Mouse (Mus musculus): ENCODE measurements around the gene Gcsh. TPM values are rescaled to one million over a fixed set of nuclear protein-coding genes. Genes with fewer than 3 reads are reported as not detected.

The Gcsh gene
- 84.8 and 88.3 TPM in 2 replicates for polyA plus RNA-seq (2014; fragmentation: Nextera tagmentation; extraction: Ambion mirVana)

DNA sequence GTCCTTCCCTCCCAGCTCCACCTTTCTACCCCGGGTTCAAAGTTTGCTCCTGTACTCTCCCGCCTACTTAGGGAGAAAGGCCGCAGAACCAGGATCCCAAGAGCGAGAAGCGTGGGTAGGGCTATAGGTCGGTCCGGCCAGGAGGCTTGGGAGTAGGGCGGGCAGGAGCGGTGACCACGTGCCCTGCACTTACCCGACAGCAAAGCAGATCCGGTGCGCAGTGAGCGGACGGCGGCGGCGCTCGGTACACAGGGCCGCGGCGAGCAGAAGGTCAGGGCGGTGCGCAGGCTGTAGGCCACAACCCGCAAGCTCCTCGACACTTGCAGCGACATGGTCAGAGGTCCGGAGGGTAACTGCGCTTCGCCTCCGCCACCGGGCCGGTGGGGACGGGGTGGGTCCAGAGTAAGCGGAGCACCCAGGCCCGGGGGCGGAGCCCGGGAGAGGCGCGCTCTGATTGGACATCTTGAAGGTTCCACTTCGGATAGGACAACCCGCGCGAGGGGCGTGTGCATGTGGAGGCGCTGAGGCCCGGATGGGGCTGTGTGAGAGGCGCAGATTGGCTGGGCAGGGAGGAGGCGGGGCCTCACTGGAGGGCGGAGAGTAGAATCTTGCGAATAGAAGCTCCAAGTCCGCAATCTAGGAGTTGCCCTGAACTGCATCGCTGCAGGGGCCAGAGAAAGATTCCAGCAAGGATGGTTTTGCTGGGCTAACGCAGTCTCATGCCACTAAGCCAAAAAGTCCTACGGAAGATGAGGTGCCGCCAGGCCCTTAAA, at the start of gene Gcsh:
Gene Gcsh (minus strand): TSS at position 443 of the 773 bp plus-strand sequence.
- ATAC-seq (ENCODE audit: insufficient number of reproducible peaks, insufficient read depth, low FRiP score, low read depth) = peak; percentile 100
- Histone ChIP-seq H3K27me3 (ENCODE audit: control insufficient read depth, insufficient read depth, low read length) (no peaks in the 10 kb centered on the region), H3K9me3 (ENCODE audit: control insufficient read depth, low read length) (no peaks in the 10 kb centered on the region), H3K4me1 (ENCODE audit: control insufficient read depth in 2 of 2, insufficient read depth in 2 of 2, low read length in 2 of 2) (peaks cover 4 to 13% of the 10 kb centered on the region in 2 experiments), H3K4me3 (ENCODE audit: control insufficient read depth in 1 of 2, insufficient read depth in 1 of 2, low read depth in 1 of 2, low read length in 2 of 2) (peak within 1 kb of the TSS; percentile 66 to 80), H3K36me3 (ENCODE audit: control insufficient read depth, insufficient read depth, low read length) (peaks cover 6% of the 10 kb centered on the region), H3K9ac (ENCODE audit: low read length) (peak within 1 kb of the TSS; percentile 80), H3K4me2 (ENCODE audit: low read length) (peak within 1 kb of the TSS; percentile 97), H3K27ac (replicated peaks in 1 of 2; ENCODE audit: control insufficient read depth in 1 of 2, insufficient read depth in 1 of 2, low read depth in 2 of 2, low read length in 2 of 2) (peak within 1 kb of the TSS; percentile 75 to 80)
- WGBS = under 1% methylated on average over 56 of the region's 56 CpGs

DNA sequence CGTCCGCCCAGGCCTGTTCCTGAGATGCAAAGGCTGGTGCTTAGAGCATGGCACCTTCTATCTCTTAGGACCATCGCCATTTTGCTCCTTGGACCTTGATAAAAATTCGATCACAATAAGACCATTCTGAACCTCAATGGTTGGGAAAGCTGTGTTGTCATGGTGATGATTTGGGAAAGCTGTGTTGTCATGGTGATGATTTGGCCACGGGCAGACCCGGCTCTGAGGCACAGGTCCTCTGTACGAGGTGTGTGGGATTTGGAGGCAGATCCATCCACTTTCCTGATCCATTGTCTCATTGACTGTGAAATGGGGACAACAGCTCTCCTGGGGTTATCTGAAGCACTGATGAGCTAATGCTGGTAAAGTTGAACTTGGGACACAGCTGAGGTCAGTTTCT, 46.5 kb upstream of the Gcsh start:
- no peak for ATAC-seq (ENCODE audit: insufficient number of reproducible peaks, insufficient read depth, low FRiP score, low read depth)
- 79% methylated on average over 7 of the region's 7 CpGs for WGBS
- Histone ChIP-seq H3K9ac (ENCODE audit: low read length) (no peak overlapping the region), H3K27me3 (ENCODE audit: control insufficient read depth, insufficient read depth, low read length) (no peaks in the 10 kb centered on the region; the same call in 1 of the 2 replicates), H3K4me2 (ENCODE audit: low read length) (no peak overlapping the region), H3K4me1 (ENCODE audit: control insufficient read depth in 2 of 2, insufficient read depth in 2 of 2, low read length in 2 of 2) (0 out of 4 replicates have a peak, but pooled peaks cover 0 to 2% of the 10 kb centered on the region in 2 experiments), H3K9me3 (ENCODE audit: control insufficient read depth, low read length) (no peaks in the 10 kb centered on the region), H3K36me3 (ENCODE audit: control insufficient read depth, insufficient read depth, low read length) (no peaks in the 10 kb centered on the region), H3K4me3 (ENCODE audit: control insufficient read depth in 1 of 2, insufficient read depth in 1 of 2, low read depth in 1 of 2, low read length in 2 of 2) (no peak overlapping the region), H3K27ac (replicated peaks in 1 of 2; ENCODE audit: control insufficient read depth in 1 of 2, insufficient read depth in 1 of 2, low read depth in 2 of 2, low read length in 2 of 2) (no peak overlapping the region)

DNA sequence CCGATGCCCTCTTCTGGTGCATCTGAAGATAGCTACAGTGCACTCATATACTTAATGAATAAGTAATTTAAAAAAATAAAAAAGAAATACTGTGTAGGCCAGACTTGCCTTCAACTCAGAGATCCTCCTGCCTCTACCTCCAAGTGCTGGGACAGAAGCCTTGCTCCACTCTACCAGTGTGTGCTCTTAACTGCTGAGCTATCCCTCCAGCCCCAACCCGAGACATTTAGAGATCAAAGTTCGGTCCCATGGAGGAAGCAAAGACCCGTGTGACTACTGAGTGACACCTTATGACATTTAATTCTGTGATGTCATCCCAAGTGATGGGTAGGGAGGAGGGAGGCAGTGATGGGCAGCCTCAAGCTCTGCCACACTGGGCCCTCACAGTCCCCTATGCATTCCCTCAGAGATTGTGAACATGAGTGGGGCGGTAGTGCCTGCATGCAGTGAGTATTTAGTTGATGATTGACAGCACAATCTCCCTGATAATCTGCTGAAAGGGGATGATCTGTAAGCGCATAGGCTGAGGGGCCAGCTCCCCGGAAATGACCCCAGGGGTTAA, 44.1 kb upstream of the Gcsh start:
- Histone ChIP-seq H3K9ac (ENCODE audit: low read length) (no peak overlapping the region), H3K9me3 (ENCODE audit: control insufficient read depth, low read length) (no peaks in the 10 kb centered on the region), H3K27ac (replicated peaks in 1 of 2; ENCODE audit: control insufficient read depth in 1 of 2, insufficient read depth in 1 of 2, low read depth in 2 of 2, low read length in 2 of 2) (no peak overlapping the region), H3K27me3 (ENCODE audit: control insufficient read depth, insufficient read depth, low read length) (no peaks in the 10 kb centered on the region), H3K4me3 (ENCODE audit: control insufficient read depth in 1 of 2, insufficient read depth in 1 of 2, low read depth in 1 of 2, low read length in 2 of 2) (no peak overlapping the region), H3K36me3 (ENCODE audit: control insufficient read depth, insufficient read depth, low read length) (no peaks in the 10 kb centered on the region), H3K4me2 (ENCODE audit: low read length) (no peak overlapping the region), H3K4me1 (ENCODE audit: control insufficient read depth in 2 of 2, insufficient read depth in 2 of 2, low read length in 2 of 2) (0 out of 4 replicates have a peak, but pooled peaks cover 0 to under 1% of the 10 kb centered on the region in 2 experiments)
- no peak for ATAC-seq (ENCODE audit: insufficient number of reproducible peaks, insufficient read depth, low FRiP score, low read depth)
- 77% methylated on average over 7 of the region's 7 CpGs for WGBS

DNA sequence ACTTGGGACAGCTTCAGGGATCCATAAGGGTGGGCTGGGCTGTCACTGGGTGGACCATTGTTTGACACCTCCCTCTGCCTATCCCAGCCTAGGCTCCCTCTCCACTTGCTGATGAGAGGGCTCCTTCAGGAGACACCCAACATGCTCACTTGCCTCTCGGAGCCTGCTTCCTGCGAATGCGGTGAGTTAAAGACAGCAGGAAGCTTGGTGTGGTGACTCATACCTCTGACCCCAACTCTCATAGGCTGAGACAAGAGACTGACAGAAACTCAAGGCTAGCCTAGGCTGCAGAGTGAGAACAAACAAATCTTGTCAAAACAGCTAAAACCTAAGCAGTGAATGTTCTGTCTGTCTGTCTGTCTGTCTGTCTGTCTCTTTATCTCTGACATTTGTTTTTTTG, 40.1 kb upstream of the Gcsh start:
- H3K4me2 ChIP-seq (ENCODE audit: low read length) = no peak overlapping the region
- no peaks in the 10 kb centered on the region for H3K36me3 ChIP-seq (ENCODE audit: control insufficient read depth, insufficient read depth, low read length)
- no peak overlapping the region for H3K27ac ChIP-seq (replicated peaks in 1 of 2; ENCODE audit: control insufficient read depth in 1 of 2, insufficient read depth in 1 of 2, low read depth in 2 of 2, low read length in 2 of 2)
- H3K9me3 ChIP-seq (ENCODE audit: control insufficient read depth, low read length) = no peaks in the 10 kb centered on the region
- H3K4me3 ChIP-seq (ENCODE audit: control insufficient read depth in 1 of 2, insufficient read depth in 1 of 2, low read depth in 1 of 2, low read length in 2 of 2) = no peak overlapping the region
- H3K4me1 ChIP-seq (ENCODE audit: control insufficient read depth in 2 of 2, insufficient read depth in 2 of 2, low read length in 2 of 2) = no peaks in the 10 kb centered on the region
- H3K9ac ChIP-seq (ENCODE audit: low read length) = no peak overlapping the region
- H3K27me3 ChIP-seq (ENCODE audit: control insufficient read depth, insufficient read depth, low read length) = no peaks in the 10 kb centered on the region
- 45% methylated on average over 3 of the region's 3 CpGs for WGBS
- ATAC-seq (ENCODE audit: insufficient number of reproducible peaks, insufficient read depth, low FRiP score, low read depth) = peak; percentile 24; the same call in 1 of the 2 replicates

DNA sequence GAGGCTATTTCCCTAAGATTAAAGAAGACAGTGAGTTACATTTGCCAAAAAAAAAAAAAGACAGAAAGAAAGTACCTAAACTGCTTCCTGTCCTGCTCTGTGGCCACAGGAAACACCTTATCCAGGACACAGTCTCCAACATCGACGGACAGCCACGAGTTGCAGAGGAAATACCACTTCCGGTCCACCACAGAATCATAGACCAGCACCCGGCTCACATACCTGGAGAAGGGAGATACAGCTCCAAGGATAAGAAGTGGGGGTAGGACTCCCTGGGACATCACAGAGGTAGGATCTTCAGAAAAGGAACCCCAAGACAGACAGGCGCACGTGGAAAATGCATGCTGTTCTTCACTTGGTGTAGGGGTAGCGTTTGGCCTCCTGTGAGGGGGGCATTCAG, 39.3 kb upstream of the Gcsh start:
- Histone ChIP-seq H3K27ac (replicated peaks in 1 of 2; ENCODE audit: control insufficient read depth in 1 of 2, insufficient read depth in 1 of 2, low read depth in 2 of 2, low read length in 2 of 2) (no peak overlapping the region), H3K36me3 (ENCODE audit: control insufficient read depth, insufficient read depth, low read length) (no peaks in the 10 kb centered on the region), H3K4me2 (ENCODE audit: low read length) (no peak overlapping the region), H3K4me1 (ENCODE audit: control insufficient read depth in 2 of 2, insufficient read depth in 2 of 2, low read length in 2 of 2) (no peaks in the 10 kb centered on the region), H3K9me3 (ENCODE audit: control insufficient read depth, low read length) (no peaks in the 10 kb centered on the region), H3K4me3 (ENCODE audit: control insufficient read depth in 1 of 2, insufficient read depth in 1 of 2, low read depth in 1 of 2, low read length in 2 of 2) (no peak overlapping the region), H3K9ac (ENCODE audit: low read length) (no peak overlapping the region), H3K27me3 (ENCODE audit: control insufficient read depth, insufficient read depth, low read length) (no peaks in the 10 kb centered on the region)
- ATAC-seq (ENCODE audit: insufficient number of reproducible peaks, insufficient read depth, low FRiP score, low read depth) = no peak
- WGBS = 60% methylated on average over 8 of the region's 8 CpGs

DNA sequence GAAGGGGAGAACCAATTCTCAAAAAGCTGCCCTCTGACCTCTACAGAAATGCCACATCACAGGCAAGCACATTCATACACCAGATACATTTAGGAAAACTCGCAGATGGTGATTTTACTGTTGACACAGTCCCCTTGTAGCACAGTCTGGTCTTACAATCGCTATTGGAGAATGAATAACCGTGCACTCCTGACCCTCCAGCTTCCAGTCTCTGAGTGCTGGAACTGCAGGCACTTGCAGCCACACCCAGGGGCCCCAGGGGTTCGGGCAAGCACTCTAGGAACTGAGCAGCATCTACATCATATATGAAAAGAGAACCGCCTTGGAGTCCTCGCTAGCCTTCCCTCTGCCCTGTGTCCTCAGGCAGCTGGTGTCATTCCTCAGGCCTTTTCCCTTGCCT, 38.1 kb upstream of the Gcsh start:
- WGBS = 60% methylated on average over 6 of the region's 6 CpGs
- H3K4me3 ChIP-seq (ENCODE audit: control insufficient read depth in 1 of 2, insufficient read depth in 1 of 2, low read depth in 1 of 2, low read length in 2 of 2) = no peak overlapping the region
- no peak overlapping the region for H3K27ac ChIP-seq (replicated peaks in 1 of 2; ENCODE audit: control insufficient read depth in 1 of 2, insufficient read depth in 1 of 2, low read depth in 2 of 2, low read length in 2 of 2)
- no peaks in the 10 kb centered on the region for H3K36me3 ChIP-seq (ENCODE audit: control insufficient read depth, insufficient read depth, low read length)
- no peak overlapping the region for H3K9ac ChIP-seq (ENCODE audit: low read length)
- H3K27me3 ChIP-seq (ENCODE audit: control insufficient read depth, insufficient read depth, low read length) = no peaks in the 10 kb centered on the region
- H3K4me2 ChIP-seq (ENCODE audit: low read length) = no peak overlapping the region
- no peak for ATAC-seq (ENCODE audit: insufficient number of reproducible peaks, insufficient read depth, low FRiP score, low read depth)
- no peaks in the 10 kb centered on the region for H3K4me1 ChIP-seq (ENCODE audit: control insufficient read depth in 2 of 2, insufficient read depth in 2 of 2, low read length in 2 of 2)
- H3K9me3 ChIP-seq (ENCODE audit: control insufficient read depth, low read length) = no peaks in the 10 kb centered on the region

DNA sequence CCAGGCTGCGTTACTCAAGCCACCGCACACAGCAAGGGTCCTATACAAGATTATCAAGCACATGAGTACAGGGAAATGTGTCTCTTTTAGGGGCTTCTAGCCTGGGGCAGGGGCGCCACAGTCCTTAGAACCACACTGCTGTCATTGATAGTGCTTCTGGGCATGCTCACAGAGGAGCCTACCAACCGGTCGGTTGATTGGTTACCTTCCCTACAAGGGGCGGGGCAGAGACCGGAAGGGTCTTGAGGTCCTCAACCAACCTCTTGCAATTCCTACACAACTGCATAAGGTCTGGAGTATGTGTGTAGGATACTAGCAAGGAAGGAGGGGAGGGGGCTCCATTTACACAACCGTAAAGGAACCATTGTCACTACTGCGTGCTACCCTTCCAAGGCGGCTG, 35.3 kb upstream of the Gcsh start:
- no peaks in the 10 kb centered on the region for H3K4me1 ChIP-seq (ENCODE audit: control insufficient read depth in 2 of 2, insufficient read depth in 2 of 2, low read length in 2 of 2)
- no peaks in the 10 kb centered on the region for H3K9me3 ChIP-seq (ENCODE audit: control insufficient read depth, low read length)
- no peak overlapping the region for H3K27ac ChIP-seq (replicated peaks in 1 of 2; ENCODE audit: control insufficient read depth in 1 of 2, insufficient read depth in 1 of 2, low read depth in 2 of 2, low read length in 2 of 2)
- no peak for ATAC-seq (ENCODE audit: insufficient number of reproducible peaks, insufficient read depth, low FRiP score, low read depth)
- no peaks in the 10 kb centered on the region for H3K36me3 ChIP-seq (ENCODE audit: control insufficient read depth, insufficient read depth, low read length)
- no peak overlapping the region for H3K4me3 ChIP-seq (ENCODE audit: control insufficient read depth in 1 of 2, insufficient read depth in 1 of 2, low read depth in 1 of 2, low read length in 2 of 2)
- H3K4me2 ChIP-seq (ENCODE audit: low read length) = no peak overlapping the region
- no peaks in the 10 kb centered on the region for H3K27me3 ChIP-seq (ENCODE audit: control insufficient read depth, insufficient read depth, low read length)
- no peak overlapping the region for H3K9ac ChIP-seq (ENCODE audit: low read length)
- 88% methylated on average over 10 of the region's 10 CpGs for WGBS

Measured in heart, embryonic 14.5 days (tissue).